Mouse (Mus musculus) cerebellum, adult 18-20 months (tissue): Measurements from ENCODE around the gene Ndufs3.
A peak's percentile ranks its signal among the peaks of the same experiment; 100 is the strongest.

Experiments used
- DNase-seq, 2 experiments: peaks; one replicate each; pipeline ENCODE4 v3.0.0; 2021

The Ndufs3 gene

GRCm38 (mm10) chr2:90904076-90904855 lies at the start of gene Ndufs3, which contains the start of gene Kbtbd4:
Ndufs3 (minus strand) TSS chr2:90904827.
Kbtbd4 (plus strand) TSS chr2:90904740.
- peak; percentile 85 to 92 for DNase-seq

- DNase-seq, result no peak
Measured at GRCm38 (mm10) chr2:90953461-90953860, 48.8 kb upstream of the Ndufs3 start.

DNA sequence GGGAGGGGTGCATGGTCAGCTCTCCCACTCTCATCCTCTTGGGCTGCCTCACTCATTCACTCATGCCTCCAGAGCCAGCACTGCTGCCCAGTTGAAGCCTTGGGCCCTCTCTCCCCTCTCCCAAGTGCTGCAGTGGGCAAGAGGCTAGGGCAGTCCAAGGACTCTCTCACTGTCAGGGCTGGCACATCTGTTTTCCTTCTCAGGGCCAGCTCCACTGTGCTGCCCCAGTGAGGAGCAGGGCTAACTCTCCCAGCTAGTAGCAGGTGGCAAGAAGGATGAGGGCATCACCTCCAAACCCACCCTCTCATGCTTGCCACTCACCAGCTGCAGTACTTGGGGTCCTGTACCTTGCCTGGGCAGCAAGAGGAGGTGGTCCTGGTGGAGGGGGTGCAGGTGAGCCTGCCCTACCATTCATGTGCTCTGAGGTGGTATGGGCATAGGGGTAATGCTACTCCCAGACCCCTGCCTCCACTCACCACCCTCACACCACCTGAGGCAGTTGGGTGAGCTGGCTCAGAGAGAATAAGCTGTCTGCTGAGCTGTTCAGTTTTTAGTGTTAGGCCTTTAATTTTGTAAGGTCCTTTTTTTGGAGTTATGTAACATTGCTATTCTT lies 46.1 kb upstream of the Ndufs3 start:
- DNase-seq, result no peak

DNA sequence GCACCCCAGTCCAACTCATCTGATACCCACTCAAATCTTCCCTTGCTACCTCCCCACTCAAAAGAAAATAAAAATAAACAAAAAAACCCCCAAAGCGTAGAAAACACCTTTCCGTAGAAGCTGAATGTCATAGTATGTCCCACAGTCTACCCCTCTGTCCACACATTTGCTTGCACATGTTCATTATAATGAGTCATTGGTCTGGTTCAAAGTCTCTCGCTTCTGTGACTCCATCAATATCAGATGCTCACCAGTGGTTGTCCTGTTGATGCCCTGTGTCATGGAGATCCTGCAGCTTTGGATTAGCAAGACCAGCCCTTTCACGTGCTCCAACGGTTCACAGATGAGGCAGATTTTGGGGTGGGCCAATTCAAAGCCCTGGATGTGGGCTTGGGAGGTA lies 45.5 kb upstream of the Ndufs3 start:
- no peak for DNase-seq

DNA sequence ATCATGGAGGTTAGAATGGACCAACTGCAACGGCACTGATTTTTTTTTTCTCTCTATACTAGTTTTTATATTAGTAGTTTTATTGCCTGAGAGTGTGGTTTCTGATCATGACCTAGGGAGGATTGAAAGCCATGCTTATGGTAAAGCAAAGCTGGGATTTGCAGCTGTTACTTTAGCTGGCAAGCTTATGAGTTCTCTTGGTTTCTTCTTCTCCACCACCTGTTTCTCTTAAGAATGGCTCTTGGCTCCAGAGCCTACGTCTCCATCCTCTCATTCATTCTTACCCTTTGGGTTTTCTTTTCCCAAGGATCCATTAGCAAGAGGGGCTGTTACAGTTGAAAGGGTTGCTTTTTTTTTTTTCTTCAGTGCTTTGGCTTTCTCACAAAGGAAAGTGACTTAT lies 37.1 kb upstream of the Ndufs3 start:
- DNase-seq, result no peak

GRCm38 (mm10) chr2:90940233-90941229 lies 35.9 kb upstream of the Ndufs3 start, which contains the start of gene Celf1:
Celf1 (plus strand) TSS chr2:90940382.
- peak; percentile 80 to 91 for DNase-seq

DNA sequence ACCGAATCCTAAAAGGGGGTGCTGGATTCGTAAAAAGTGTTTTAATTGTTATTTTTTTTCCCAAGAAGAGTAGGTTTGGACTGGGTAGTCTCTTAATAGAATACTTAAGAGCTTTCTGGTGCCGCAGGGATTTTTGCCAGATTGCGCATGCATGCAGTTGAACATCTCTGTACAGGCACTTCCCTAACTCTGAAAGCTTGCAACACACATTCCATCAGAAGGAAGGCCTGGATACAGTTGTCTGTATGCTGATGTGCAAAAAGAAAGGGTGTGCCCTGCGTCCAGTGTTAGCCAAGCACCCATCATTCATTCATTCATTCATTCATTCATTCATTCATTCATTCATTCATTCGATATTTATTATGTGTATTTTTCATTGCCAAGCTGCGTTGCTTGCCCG lies 35.1 kb upstream of the Ndufs3 start:
- peak in 1 of 2 experiments; percentile 30 for DNase-seq

- no peak for DNase-seq
Measured at GRCm38 (mm10) chr2:90938362-90938761, 33.7 kb upstream of the Ndufs3 start.

- no peak for DNase-seq
Measured at GRCm38 (mm10) chr2:90932273-90932672, 27.6 kb upstream of the Ndufs3 start.

GRCm38 (mm10) chr2:90931829-90932228 lies 27.2 kb upstream of the Ndufs3 start:
- DNase-seq, result no peak

DNA sequence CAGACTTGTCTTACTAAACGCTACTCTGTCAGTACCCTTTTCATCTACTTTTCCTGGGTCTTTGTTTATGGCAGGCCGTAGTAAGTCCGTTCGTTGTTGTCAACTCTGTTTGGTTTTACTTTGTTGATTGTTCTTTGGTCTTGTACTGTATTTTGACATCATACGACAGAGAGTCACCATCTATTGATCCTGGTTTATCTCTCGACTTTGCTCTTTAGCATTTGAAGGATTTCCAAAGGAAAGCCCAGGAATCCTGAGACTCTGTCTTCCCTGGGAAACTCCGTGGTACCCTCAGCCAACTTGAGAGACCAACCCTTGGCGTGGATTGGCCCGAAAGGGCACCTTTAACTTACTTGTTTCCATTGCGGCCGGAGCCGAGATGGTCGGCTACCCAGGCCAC lies 23.9 kb upstream of the Ndufs3 start:
- DNase-seq, result no peak

DNA sequence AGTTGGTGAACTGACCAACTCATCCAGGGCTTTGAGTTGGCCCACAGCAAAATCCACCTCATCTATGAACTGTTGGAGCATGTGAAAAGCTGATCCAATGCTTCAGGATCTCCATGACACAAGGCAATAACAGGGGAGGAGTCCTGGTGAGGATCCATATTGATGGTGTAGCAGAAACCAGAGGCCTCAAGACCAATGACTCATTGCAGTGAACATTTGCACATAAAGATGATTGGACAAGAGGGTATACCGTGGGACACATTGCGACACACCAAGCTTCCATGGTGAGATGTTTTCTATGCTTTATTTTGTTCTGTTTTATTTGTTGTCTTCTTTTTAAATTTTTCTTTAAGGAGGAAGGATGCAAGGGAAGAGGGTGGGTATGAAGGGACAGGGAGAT lies 18.0 kb upstream of the Ndufs3 start:
- DNase-seq, result no peak

GRCm38 (mm10) chr2:90921178-90921577 lies 16.6 kb upstream of the Ndufs3 start:
- DNase-seq, result no peak

DNA sequence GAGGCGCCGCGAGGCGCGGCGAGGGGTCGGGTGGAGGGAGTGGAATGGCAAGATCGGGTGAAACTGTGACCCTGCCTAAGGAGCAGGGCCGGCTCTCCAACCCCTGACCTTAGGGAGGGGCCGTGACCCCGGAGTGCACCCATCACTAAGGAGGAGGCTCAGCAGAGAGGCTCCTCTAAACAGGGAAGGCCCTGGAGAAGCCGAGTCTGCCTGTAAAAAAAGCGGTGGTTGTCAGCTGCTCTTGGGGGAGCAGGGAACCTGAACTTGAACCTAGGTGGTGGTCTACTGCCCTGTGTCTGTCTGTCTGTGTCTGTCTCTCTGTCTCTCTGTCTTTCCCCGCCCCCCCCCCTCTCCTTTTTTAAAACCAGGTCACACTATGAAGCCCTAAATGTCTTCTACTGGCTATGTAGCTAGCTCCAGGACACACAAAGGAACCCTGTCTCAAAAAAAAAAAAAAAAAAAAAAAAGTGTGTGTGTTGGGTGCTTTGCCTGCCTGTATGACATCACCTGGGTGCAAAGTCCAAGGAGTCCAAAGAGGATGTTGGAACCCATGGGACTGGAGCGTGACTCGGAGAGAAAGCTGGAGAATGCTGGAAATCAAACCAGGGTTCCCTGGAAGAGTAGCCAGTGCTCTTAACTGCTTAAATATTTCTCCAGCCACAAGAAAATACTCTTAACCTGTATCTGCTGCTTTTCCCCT lies 13.5 kb upstream of the Ndufs3 start:
- DNase-seq, result peak in 1 of 2 experiments; percentile 31

DNA sequence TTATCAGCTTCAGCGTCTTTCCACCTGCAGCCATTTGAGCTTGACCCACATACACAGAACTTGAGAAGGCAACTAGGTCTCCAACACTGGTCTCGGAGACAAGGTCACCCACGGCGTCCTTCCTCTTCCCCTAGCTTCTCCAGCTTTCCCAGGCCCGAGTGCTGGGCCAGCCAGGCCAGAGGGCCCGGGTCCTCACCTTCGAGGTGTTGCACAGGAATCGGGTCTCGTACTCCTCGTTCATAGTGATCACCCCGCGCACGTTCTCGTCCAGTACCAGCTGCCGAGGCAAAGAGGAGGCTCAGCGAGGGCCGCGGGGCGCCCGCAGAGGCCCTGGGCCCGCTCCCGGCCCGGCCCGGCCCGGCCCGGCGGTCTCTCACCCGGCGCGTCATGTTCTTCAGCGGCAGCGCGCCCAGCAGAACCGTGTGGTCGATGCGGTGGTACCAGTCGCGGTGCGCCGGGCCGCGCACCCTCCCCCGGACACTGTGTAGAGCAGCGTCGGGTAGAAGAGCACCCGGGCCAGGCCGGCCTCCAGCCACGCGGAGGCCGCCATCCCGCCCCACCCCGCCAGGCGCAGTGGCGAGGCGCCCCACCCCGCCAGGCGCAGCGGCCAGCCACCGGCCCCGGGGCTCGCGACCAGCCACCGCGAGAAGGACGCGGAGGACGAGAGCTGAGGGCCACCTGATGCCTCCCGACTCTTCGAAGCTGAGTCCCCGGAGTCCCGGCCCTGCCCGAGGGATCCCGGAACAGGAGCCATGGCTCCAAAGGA lies 12.8 kb upstream of the Ndufs3 start:
- DNase-seq, result peak; percentile 70 to 82

DNA sequence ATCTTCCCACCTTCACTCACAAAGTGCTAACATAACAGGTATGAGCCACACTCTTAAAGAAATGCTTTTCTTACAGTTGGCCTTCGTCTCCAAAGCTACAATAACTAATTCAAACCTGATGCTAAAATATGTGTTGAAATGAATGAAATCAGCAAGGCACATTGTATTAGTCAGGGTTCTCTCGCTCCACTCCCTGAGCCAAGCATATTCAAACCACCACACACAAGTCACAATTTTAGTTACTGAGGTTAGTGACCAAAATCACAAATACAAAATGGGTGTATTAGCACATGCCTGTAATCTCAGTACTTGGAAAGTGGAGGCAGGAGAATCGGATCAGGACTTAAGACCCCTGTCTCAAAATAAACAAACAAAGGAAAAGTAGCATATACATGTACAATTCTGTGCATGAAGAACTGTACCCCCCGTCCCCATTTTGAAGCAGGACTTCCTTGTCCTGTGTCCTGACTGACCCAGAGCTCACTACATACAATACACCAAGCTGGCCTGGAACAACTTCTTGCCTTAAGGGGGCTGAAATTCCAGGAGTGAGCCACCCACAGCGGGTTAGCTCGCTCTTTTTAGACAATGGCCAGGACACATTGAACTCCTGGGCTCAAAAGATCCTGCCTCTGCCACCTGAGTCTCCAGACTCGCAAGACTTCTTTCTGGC lies 12.1 kb upstream of the Ndufs3 start:
- DNase-seq, result no peak

DNA sequence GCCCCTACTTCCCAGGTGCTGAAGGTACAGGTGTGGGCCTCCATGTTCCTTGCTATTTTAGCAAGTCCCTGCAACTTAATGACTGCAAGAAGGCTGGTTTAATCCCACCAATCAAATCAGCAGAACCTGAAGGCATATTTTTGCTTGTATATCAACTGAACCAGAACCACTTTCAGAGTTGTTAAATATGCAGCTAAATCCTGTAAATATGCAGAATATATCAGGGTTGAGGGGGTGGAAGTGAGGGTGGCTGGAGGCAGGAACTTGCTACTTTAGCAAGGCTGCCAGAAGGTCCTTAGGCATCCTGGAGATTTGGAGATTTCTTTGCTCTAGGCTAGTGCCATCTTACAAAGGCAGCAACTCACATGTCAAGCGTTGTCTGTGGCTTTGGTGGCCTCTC lies 10.9 kb upstream of the Ndufs3 start:
- DNase-seq, result no peak

GRCm38 (mm10) chr2:90913671-90914070 lies 9.0 kb upstream of the Ndufs3 start:
- DNase-seq, result peak; percentile 48 to 53

DNA sequence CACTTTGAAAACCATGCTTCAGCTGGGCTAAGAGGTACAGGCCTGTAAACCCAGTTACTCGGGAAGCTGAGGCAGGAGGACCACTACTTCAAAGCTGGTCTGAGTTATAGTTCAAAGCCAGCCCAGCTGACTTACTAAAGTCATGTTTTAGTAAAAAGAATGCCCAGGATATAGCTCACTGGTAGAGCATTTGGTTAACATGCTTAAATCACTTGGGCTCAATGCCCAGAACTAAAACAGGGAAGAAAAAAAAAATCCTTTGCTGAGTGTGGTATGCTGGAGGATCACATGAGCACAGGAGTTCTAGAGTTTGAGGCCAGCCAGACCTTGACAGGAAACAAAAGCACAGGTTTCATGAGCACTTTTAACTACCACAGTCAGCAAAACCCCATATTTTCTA lies 7.0 kb upstream of the Ndufs3 start:
- no peak for DNase-seq

DNA sequence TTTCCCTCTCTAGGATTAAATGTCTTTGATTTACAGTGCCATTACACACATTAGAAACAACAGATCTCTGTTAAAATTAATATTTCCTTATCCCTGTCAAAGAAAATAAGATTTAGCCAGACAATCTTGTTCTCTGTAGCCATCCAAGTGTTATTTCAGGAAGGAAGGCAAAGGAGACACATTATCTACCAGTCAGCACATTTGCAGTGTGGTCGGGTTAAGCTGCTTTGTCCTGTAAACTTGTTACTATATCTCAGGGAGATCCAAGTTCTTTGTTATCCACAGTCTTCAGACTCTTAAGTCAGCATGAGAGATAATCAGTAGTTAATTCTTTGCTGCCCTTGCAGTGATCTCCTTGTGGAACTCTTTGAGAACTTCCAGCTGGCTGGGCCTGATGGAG lies 6.2 kb upstream of the Ndufs3 start:
- DNase-seq, result no peak

GRCm38 (mm10) chr2:90906721-90907120 lies 2.1 kb upstream of the Ndufs3 start:
- DNase-seq, result no peak
